Mouse (Mus musculus): ENCODE measurements around the gene Wnt2b. TPM values are rescaled to one million over a fixed set of nuclear protein-coding genes. Genes with fewer than 3 reads are reported as not detected.

The Wnt2b gene
- total RNA-seq, 2 experiments from 2014 or later, result 0.74 to 0.89 TPM

DNA sequence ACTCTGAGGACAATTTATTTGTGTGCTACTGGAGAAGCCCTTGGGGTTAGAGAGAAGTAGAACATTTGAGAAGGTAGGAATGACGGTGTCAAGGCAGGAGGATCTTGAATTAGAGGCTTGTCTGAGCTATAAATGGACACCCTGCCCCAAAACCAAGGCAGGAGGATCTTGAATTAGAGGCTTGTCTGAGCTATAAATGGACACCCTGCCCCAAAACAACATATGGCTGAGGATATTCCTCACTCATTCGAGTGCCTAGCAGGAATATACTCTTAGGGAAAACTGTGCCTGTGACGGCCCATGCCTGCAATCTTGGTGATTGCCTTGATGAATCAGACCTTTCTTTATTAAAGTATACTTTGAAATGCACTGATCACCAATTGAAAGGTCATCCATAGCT, 55.7 kb downstream of the Wnt2b start:
- no peak for DNase-seq (ENCODE audit: low spot score in 2 of 2)

DNA sequence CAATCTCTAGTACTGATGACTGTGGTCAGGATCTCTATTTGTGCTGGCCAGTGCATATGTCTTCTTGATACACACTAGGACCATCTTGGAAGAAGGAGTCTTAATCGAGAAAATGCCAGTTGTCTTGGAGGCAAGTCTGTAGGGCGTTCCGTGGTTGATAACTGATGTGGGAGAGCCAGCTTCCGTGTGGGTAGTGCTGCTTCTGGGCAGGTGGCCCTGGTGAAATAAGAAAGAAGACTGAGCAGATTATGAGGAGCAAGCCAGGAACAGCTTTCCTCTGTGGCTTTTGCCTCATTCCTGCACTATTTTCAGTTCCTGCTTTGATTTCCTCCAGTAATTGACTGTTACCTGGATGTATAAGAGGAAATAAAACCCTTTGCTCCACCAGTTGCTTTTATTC, 56.3 kb downstream of the Wnt2b start:
- DNase-seq (ENCODE audit: low spot score in 2 of 2), result no peak

DNA sequence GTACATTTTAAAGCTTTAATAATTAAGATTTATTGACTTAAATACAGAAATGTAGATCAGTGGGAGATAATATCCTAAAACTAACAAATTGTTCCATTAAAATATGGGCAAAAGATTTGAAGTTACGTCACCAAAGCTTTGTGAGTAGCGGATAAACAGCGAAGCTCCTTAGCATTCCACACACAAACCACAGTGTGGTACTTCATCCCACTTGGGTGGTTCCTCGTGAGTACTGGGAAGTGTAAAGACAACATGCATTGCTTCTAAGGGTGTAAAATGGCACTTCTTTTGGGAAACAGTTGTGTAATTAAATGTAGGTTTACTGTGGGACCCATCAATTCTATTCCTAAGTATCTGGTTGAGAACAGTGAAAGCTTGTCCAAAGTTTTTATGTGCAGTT, 60.6 kb downstream of the Wnt2b start:
- no peak for DNase-seq (ENCODE audit: low spot score in 2 of 2)

DNA sequence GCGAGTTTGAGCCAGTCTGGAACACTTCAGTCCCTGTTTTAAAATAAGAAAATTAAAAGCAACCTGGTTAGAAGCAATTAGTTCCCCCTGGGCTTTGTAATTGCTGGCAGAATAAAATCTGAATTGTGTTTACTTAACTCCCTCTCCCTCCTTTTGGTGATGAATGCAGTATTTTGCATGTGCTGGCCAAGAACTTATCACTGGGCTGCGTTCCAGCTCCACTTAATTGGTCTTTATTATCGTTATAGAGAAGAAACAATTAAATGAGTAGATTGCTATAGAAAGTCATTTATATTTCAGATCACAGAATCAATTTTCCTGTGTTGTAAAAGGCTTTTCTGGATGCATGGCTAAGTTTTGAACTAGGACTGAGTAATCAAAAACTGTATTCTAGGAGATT, 65.6 kb downstream of the Wnt2b start:
- DNase-seq (ENCODE audit: low spot score in 2 of 2), result no peak

Other genes starting within 250 kb of the Wnt2b start
- 1 to 10 TPM in 1 of 2 experiments, under 1 TPM in 1; 0.76 to 1.0 TPM for gene Ppm1j, start 180.9 kb downstream of the Wnt2b start, total RNA-seq (2021)
- gene Fam19a3, start 180.1 kb downstream of the Wnt2b start, total RNA-seq (2021), result not detected
- gene Rhoc, start 173.5 kb downstream of the Wnt2b start, total RNA-seq (2021), result 10 to 100 TPM; 37.2 to 39.2 TPM
- gene Mov10, start 143.4 kb downstream of the Wnt2b start, total RNA-seq (2021), result 10 to 100 TPM in 1 of 2 experiments, 1 to 10 TPM in 1; 9.1 to 11.4 TPM
- 10 to 100 TPM; 24.4 to 37.5 TPM for gene St7l, start 97.9 kb downstream of the Wnt2b start, total RNA-seq (2021)
- gene Capza1, start 97.4 kb downstream of the Wnt2b start, total RNA-seq (2021), result 10 to 100 TPM; 39.2 to 56.7 TPM
- 10 to 100 TPM; 38.0 to 46.6 TPM for gene Cttnbp2nl, start 91.2 kb upstream of the Wnt2b start, total RNA-seq (2021)
- not detected for gene 4930564D02Rik, start 104.9 kb upstream of the Wnt2b start, total RNA-seq (2021)